Comparison of ENCODE assay signal across 30 mouse cellular contexts in the genomic region with DNA sequence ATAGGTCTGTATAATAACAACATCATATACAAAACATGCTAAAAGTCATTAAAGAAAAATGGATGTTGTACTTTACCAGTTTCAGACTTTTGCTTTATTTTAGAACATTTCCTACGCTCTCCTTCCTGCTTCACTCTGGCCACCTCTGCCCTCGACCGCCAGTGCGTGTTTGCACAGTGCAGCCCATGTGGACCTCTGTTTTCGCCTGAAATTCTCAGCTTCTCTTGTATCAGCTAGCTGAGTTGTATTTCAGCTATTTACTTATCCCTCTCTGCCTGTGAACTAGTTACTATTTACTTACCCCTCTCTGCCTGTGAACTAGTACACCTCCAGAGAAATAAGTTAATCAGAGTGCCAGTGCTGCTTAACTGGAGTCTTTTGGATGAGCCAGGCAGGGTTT.
DNase-seq lines count a peak whose midpoint lies in the region; ATAC-seq and TF ChIP-seq lines count a peak whose summit lies in the region.
"Had no signal": no experiment of that assay in that cellular context is flagged by ENCODE, and none has a peak within 500 bp of the region (broad histone marks: within the 10 kb centered on the region; RNA-seq: fewer than 3 reads in every experiment).

No protein-coding gene starts in this region.

- no peak overlapping the region for H3K4me3 ChIP-seq in liver, adult 2 months (ENCODE audit: insufficient read depth, low read depth, low read length)
- H3K4me3 ChIP-seq in embryonic facial prominence, embryonic 14.5 days (ENCODE audit: low read depth, low read length): no peak overlapping the region
- H3K4me3 ChIP-seq in liver, embryonic 11.5 days (ENCODE audit: low read depth, low read length): no peak overlapping the region
- H3K4me3 ChIP-seq in liver, embryonic 16.5 days (ENCODE audit: low read depth, low read length): no peak overlapping the region
- no peak overlapping the region for H3K4me3 ChIP-seq in forebrain, embryonic 16.5 days (replicated peaks; ENCODE audit: low read length)
- H3K4me3 ChIP-seq: gastrocnemius, adult 2 months; heart, adult 2 months; heart, embryonic 13.5 days; left cerebral cortex, adult 2 months; megakaryocyte, embryonic 14.5 days; midbrain, embryonic 12.5 days; neural tube, embryonic 15.5 days had no signal

- H3K4me1 ChIP-seq in liver, adult 2 months (ENCODE audit: control insufficient read depth, insufficient read depth, low read length): peaks cover 13% of the 10 kb centered on the region
- peaks cover 33% of the 10 kb centered on the region for H3K4me1 ChIP-seq in embryonic facial prominence, embryonic 14.5 days (ENCODE audit: control insufficient read depth, insufficient read depth, low read length)
- H3K4me1 ChIP-seq in liver, embryonic 11.5 days (replicated peaks; ENCODE audit: control insufficient read depth, insufficient read depth, low read length): peaks cover 2% of the 10 kb centered on the region; the same call in 1 of the 2 replicates
- H3K4me1 ChIP-seq in liver, embryonic 16.5 days (ENCODE audit: control insufficient read depth, low read depth, low read length): peaks cover 3% of the 10 kb centered on the region
- peaks cover 34% of the 10 kb centered on the region for H3K4me1 ChIP-seq in forebrain, embryonic 16.5 days (replicated peaks; ENCODE audit: control insufficient read depth, insufficient read depth, low read length)

- peaks cover 25% of the 10 kb centered on the region for H3K79me2 ChIP-seq in liver, adult 2 months (ENCODE audit: control insufficient read depth, insufficient read depth, low read length)

- TF ChIP-seq POLR2A in liver, adult 2 months (IDR thresholded peaks at IDR 0.05; ENCODE audit: extremely low read depth, insufficient read depth, low read length): no peak

- WGBS in liver, adult 2 months: 29% methylated on average over 5 of the region's 5 CpGs
- 83% methylated on average over 5 of the region's 5 CpGs for WGBS in embryonic facial prominence, embryonic 14.5 days
- 78% methylated on average over 5 of the region's 5 CpGs for WGBS in liver, embryonic 11.5 days
- WGBS in liver, embryonic 16.5 days (ENCODE audit: insufficient replicate concordance): 71% methylated on average over 5 of the region's 5 CpGs
- WGBS in forebrain, embryonic 16.5 days: 96% methylated on average over 5 of the region's 5 CpGs

- H3K27ac ChIP-seq in liver, adult 2 months (replicated peaks; ENCODE audit: insufficient read depth, low read depth, low read length): no peak overlapping the region; the same call in 1 of the 2 replicates
- 0 out of 2 replicates have a peak overlapping the region, but pooled peaks have one; percentile 22 for H3K27ac ChIP-seq in embryonic facial prominence, embryonic 14.5 days (replicated peaks; ENCODE audit: low read depth, low read length)
- H3K27ac ChIP-seq in liver, embryonic 11.5 days (ENCODE audit: low read depth, low read length): peak overlapping the region; percentile 8; the same call in 1 of the 2 replicates
- peak overlapping the region; percentile 71 for H3K27ac ChIP-seq in liver, embryonic 16.5 days (ENCODE audit: low read length)
- no peak overlapping the region for H3K27ac ChIP-seq in forebrain, embryonic 16.5 days (ENCODE audit: low read length)
- H3K27ac ChIP-seq: heart, adult 2 months; heart, embryonic 13.5 days; hindbrain, embryonic 14.5 days; left cerebral cortex, adult 2 months; midbrain, embryonic 12.5 days; neural tube, embryonic 15.5 days had no signal

- no peaks in the 10 kb centered on the region for H3K36me3 ChIP-seq in liver, adult 2 months (ENCODE audit: control insufficient read depth, insufficient read depth, low read length)
- H3K36me3 ChIP-seq in embryonic facial prominence, embryonic 14.5 days (ENCODE audit: control insufficient read depth, insufficient read depth, low read length): no peaks in the 10 kb centered on the region
- no peaks in the 10 kb centered on the region for H3K36me3 ChIP-seq in liver, embryonic 11.5 days (ENCODE audit: control insufficient read depth, insufficient read depth, low read length)
- no peaks in the 10 kb centered on the region for H3K36me3 ChIP-seq in liver, embryonic 16.5 days (ENCODE audit: control insufficient read depth, insufficient read depth)
- no peaks in the 10 kb centered on the region for H3K36me3 ChIP-seq in forebrain, embryonic 16.5 days (ENCODE audit: control insufficient read depth, insufficient read depth)
- H3K36me3 ChIP-seq: heart, embryonic 13.5 days; midbrain, embryonic 12.5 days; neural tube, embryonic 15.5 days had no signal

- no peak overlapping the region for H3K4me2 ChIP-seq in embryonic facial prominence, embryonic 14.5 days (ENCODE audit: low read depth, low read length)
- H3K4me2 ChIP-seq in liver, embryonic 11.5 days: no peak overlapping the region
- H3K4me2 ChIP-seq in liver, embryonic 16.5 days (ENCODE audit: low read depth, low read length): no peak overlapping the region
- H3K4me2 ChIP-seq in forebrain, embryonic 16.5 days (ENCODE audit: low read length): no peak overlapping the region
- H3K4me2 ChIP-seq: heart, embryonic 13.5 days; hindbrain, embryonic 14.5 days; midbrain, embryonic 12.5 days; neural tube, embryonic 15.5 days had no signal

- no peaks in the 10 kb centered on the region for H3K9me3 ChIP-seq in embryonic facial prominence, embryonic 14.5 days (ENCODE audit: control insufficient read depth, low read length)
- no peaks in the 10 kb centered on the region for H3K9me3 ChIP-seq in liver, embryonic 11.5 days (ENCODE audit: control insufficient read depth, low read length)
- no peaks in the 10 kb centered on the region for H3K9me3 ChIP-seq in liver, embryonic 16.5 days (replicated peaks; ENCODE audit: control insufficient read depth, low read length)
- no peaks in the 10 kb centered on the region for H3K9me3 ChIP-seq in forebrain, embryonic 16.5 days (ENCODE audit: control insufficient read depth, low read length)
- H3K9me3 ChIP-seq: heart, embryonic 13.5 days; midbrain, embryonic 12.5 days; neural tube, embryonic 15.5 days had no signal

- no peak overlapping the region for H3K9ac ChIP-seq in liver, adult 2 months (ENCODE audit: low read depth, low read length)
- no peak overlapping the region for H3K9ac ChIP-seq in embryonic facial prominence, embryonic 14.5 days (ENCODE audit: low read depth, low read length)
- no peak overlapping the region for H3K9ac ChIP-seq in liver, embryonic 11.5 days (ENCODE audit: low read depth, low read length)
- no peak overlapping the region for H3K9ac ChIP-seq in liver, embryonic 16.5 days (ENCODE audit: low read depth, low read length)
- H3K9ac ChIP-seq in forebrain, embryonic 16.5 days (replicated peaks; ENCODE audit: low read depth, low read length): no peak overlapping the region
- H3K9ac ChIP-seq: heart, embryonic 13.5 days; hindbrain, embryonic 14.5 days; midbrain, embryonic 12.5 days; neural tube, embryonic 15.5 days had no signal

- no peak for TF ChIP-seq CTCF in liver, adult 2 months (IDR thresholded peaks at IDR 0.05; ENCODE audit: low read depth, low read length)

- ATAC-seq in embryonic facial prominence, embryonic 14.5 days (ENCODE audit: low read depth): no peak
- no peak for ATAC-seq in liver, embryonic 11.5 days (replicated peaks; ENCODE audit: low FRiP score)
- ATAC-seq in liver, embryonic 16.5 days (ENCODE audit: low read depth): peak; percentile 77
- no peak for ATAC-seq in forebrain, embryonic 16.5 days
- ATAC-seq: CD4-positive, CD25-positive, alpha-beta regulatory T cell, adult 4 months; forebrain, embryonic 14.5 days; intestine, postnatal 0 days had no signal

- DNase-seq in liver, adult 2 months (ENCODE audit: extremely low read depth, low read depth, low spot score): peak; percentile 36
- DNase-seq in liver: no peak
- DNase-seq in embryonic facial prominence, embryonic 14.5 days (ENCODE audit: low spot score): no peak
- no peak for DNase-seq in liver, embryonic 11.5 days (ENCODE audit: low spot score)
- DNase-seq in frontal cortex, postnatal 10 days (ENCODE audit: low spot score in 2 of 2): no peak
- DNase-seq: adrenal gland, postnatal 14 days; cerebellum, adult 11-12 months; cerebellum, adult 9-11 months; gastrocnemius, adult 2 months; gastrocnemius, postnatal 36 days; heart, adult 2 months; heart, postnatal 10 days; kidney, postnatal 14 days; layer of hippocampus, adult 9-11 months; lung, postnatal 36 days; retina, postnatal 1 day; right cerebral cortex, postnatal 14 days; thymus, adult 18-20 months; thymus, postnatal 25 days had no signal

- no peaks in the 10 kb centered on the region for H3K27me3 ChIP-seq in liver, adult 2 months (ENCODE audit: control insufficient read depth, insufficient read depth, low read length)
- no peaks in the 10 kb centered on the region for H3K27me3 ChIP-seq in embryonic facial prominence, embryonic 14.5 days (replicated peaks; ENCODE audit: control insufficient read depth, insufficient read depth, low read length)
- H3K27me3 ChIP-seq in liver, embryonic 11.5 days (replicated peaks; ENCODE audit: control insufficient read depth, insufficient read depth, low read length): no peaks in the 10 kb centered on the region
- H3K27me3 ChIP-seq in liver, embryonic 16.5 days (ENCODE audit: control insufficient read depth, insufficient read depth, low read depth, low read length): no peaks in the 10 kb centered on the region
- H3K27me3 ChIP-seq in forebrain, embryonic 16.5 days (replicated peaks; ENCODE audit: control insufficient read depth, insufficient read depth, low read length): no peaks in the 10 kb centered on the region
- H3K27me3 ChIP-seq: heart, embryonic 13.5 days; megakaryocyte, embryonic 14.5 days; midbrain, embryonic 12.5 days; neural tube, embryonic 15.5 days had no signal

Comparison
In these comparisons a context has a peak if more than half of its experiments do, and no peak if none do; other contexts are left out.
1. H3K27ac ChIP-seq: peak in embryonic facial prominence, embryonic 14.5 days (single experiment), liver, embryonic 11.5 days (single experiment) and liver, embryonic 16.5 days (single experiment); none in liver, adult 2 months (single experiment) and forebrain, embryonic 16.5 days (single experiment).